Mouse (Mus musculus) neural tube, embryonic 11.5 days (tissue): ENCODE data around the gene Ddah2. TPM values are rescaled to one million over a fixed set of nuclear protein-coding genes. Genes with fewer than 3 reads are reported as not detected.

Experiments
- ATAC-seq: fragments of 200-750 bp; cut with Nextera tagmentation; 2 replicates; pipeline ENCODE4 v1.8.0; 2017; ENCODE audit warnings: moderate number of reproducible peaks, mild to moderate bottlenecking, moderate TSS enrichment, moderate library complexity; ENCODE audit not compliant: insufficient read depth, low FRiP score, low TSS enrichment
- DNase-seq: peaks from one replicate; pipeline ENCODE4 v3.0.0-alpha.2; 2015; ENCODE audit warnings: low spot score
- H3K27ac ChIP-seq: fragments of 300-500 bp; sonication (generic); 2 replicates; pipeline ENCODE4 v1.5.1; 2014; ENCODE audit warnings: low read depth, mild to moderate bottlenecking, low read length
- H3K27me3 ChIP-seq: fragments of 300-500 bp; sonication (generic); 2 replicates; pipeline ENCODE4 v1.6.1; 2014; ENCODE audit warnings: mild to moderate bottlenecking, low read length, mixed read lengths; ENCODE audit not compliant: control insufficient read depth, insufficient read depth
- H3K36me3 ChIP-seq: fragments of 300-500 bp; sonication (generic); 2 replicates; pipeline ENCODE4 v1.6.1; 2014; ENCODE audit warnings: mild to moderate bottlenecking, low read length, moderate library complexity, mixed read lengths; ENCODE audit not compliant: control insufficient read depth, insufficient read depth
- H3K4me1 ChIP-seq: fragments of 300-500 bp; sonication (generic); 2 replicates; pipeline ENCODE4 v1.6.1; 2014; ENCODE audit warnings: low read length, mixed read lengths; ENCODE audit not compliant: control insufficient read depth, insufficient read depth
- H3K4me2 ChIP-seq: fragments of 300-500 bp; sonication (generic); 2 replicates; pipeline ENCODE4 v1.6.1; 2014; ENCODE audit warnings: low read depth, mild to moderate bottlenecking, moderate library complexity
- H3K4me3 ChIP-seq: fragments of 300-500 bp; sonication (generic); 2 replicates; pipeline ENCODE4 v1.5.1; 2014; ENCODE audit warnings: low read depth, low read length
- H3K9ac ChIP-seq: fragments of 300-500 bp; sonication (generic); 2 replicates; pipeline ENCODE4 v1.6.1; 2014; ENCODE audit warnings: mild to moderate bottlenecking, low read length
- H3K9me3 ChIP-seq: fragments of 300-500 bp; sonication (generic); 2 replicates; pipeline ENCODE4 v1.6.1; 2016; ENCODE audit warnings: low read length; ENCODE audit not compliant: control insufficient read depth
- WGBS: fragments of 180-500 bp; shearing (Covaris S2); extraction: QIAGEN DNeasy Blood & Tissue Kit; methylation state at CpG from one replicate; pipeline ENCODE4 v1.1.7; 2014; 5-methylcytosine and 5-hydroxymethylcytosine counted together
- polyA plus RNA-seq: library from polyadenylated mRNA; unstranded; fragments of >200 nt; fragmentation: Nextera tagmentation; extraction: Ambion mirVana; gene quantifications from 2 replicates; pipeline ENCODE4 v1.2.1, GENCODE M21; 2014

Ddah2 gene
- polyA plus RNA-seq, 1 experiment from 2014 or later: 659 TPM

DNA sequence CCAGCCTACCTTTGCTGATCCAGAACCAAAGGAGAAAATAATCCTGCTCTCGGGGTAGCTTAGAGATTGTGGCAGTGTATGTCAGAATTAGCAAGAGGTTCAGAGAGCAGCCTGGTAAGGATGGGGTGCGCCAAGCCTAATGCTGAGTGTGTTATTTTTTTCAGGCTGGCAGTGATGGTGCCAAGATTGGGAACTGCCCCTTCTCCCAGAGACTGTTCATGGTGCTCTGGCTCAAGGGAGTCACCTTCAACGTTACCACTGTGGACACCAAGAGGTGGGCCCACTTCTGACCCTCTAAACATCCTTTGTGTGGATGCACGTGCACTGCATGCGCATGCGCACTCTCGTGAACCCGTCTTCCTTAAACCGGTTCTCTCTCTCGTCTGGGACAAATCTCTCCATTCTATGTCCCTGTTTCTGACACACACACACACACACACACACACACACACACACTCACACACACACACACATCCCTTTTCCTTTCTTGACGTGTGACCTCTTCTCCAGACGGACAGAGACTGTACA lies 6.5 kb upstream of the Ddah2 start:
- no peak for ATAC-seq
- Histone ChIP-seq H3K4me1 (peaks cover 17% of the 10 kb centered on the region), H3K9ac (peak overlapping the region; percentile 89), H3K9me3 (no peaks in the 10 kb centered on the region), H3K4me2 (peak overlapping the region; percentile 88), H3K27ac (peak overlapping the region; percentile 93), H3K36me3 (peaks cover 22% of the 10 kb centered on the region), H3K4me3 (peak overlapping the region; percentile 67), H3K27me3 (no peaks in the 10 kb centered on the region)
- peak; percentile 30 for DNase-seq
- 90% methylated on average over 12 of the region's 12 CpGs for WGBS

- H3K27ac ChIP-seq: no peak overlapping the region
- ATAC-seq (no peak), DNase-seq (no peak)
- H3K9ac ChIP-seq: no peak overlapping the region
- H3K27me3 ChIP-seq: no peaks in the 10 kb centered on the region
- peaks cover 19% of the 10 kb centered on the region for H3K4me1 ChIP-seq
- 94% methylated on average over 7 of the region's 7 CpGs for WGBS
- no peaks in the 10 kb centered on the region for H3K9me3 ChIP-seq
- H3K36me3 ChIP-seq: peaks cover 22% of the 10 kb centered on the region
- no peak overlapping the region for H3K4me3 ChIP-seq
- H3K4me2 ChIP-seq: no peak overlapping the region
Measured at GRCm38 (mm10) chr17:35055691-35056495, 2.9 kb upstream of the Ddah2 start.

GRCm38 (mm10) chr17:35057090-35057489 lies 1.7 kb upstream of the Ddah2 start:
- Histone ChIP-seq H3K9me3 (no peaks in the 10 kb centered on the region), H3K27me3 (no peaks in the 10 kb centered on the region), H3K4me2 (no peak overlapping the region), H3K9ac (no peak overlapping the region), H3K36me3 (peaks cover 24% of the 10 kb centered on the region), H3K27ac (no peak overlapping the region), H3K4me1 (peaks cover 13% of the 10 kb centered on the region), H3K4me3 (no peak overlapping the region)
- WGBS: 79% methylated on average over 3 of the region's 3 CpGs
- no peak for ATAC-seq
- DNase-seq: no peak

DNA sequence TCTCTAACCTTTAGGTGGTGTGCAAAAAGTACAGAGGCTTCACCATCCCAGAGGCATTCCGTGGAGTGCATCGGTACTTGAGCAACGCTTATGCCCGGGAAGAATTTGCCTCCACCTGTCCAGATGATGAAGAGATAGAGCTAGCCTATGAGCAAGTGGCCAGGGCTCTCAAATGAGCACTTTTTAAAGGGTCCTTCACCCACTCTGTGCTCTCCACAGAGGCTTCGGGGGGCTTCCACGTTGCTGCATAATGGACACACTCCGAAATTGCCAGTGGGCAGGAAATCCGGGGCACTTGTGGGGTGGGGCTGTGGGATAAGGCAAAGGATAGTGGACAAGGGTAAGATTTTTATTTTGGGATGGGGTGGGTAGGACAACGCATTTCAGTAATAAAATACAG lies 519 bp upstream of the Ddah2 start:
- Histone ChIP-seq H3K27ac (no peak overlapping the region), H3K4me2 (no peak overlapping the region), H3K4me1 (peaks cover 10% of the 10 kb centered on the region), H3K27me3 (no peaks in the 10 kb centered on the region), H3K9me3 (no peaks in the 10 kb centered on the region), H3K9ac (no peak overlapping the region; the same call in 1 of the 2 replicates), H3K4me3 (peak overlapping the region; percentile 60), H3K36me3 (peaks cover 19% of the 10 kb centered on the region)
- no peak for DNase-seq
- ATAC-seq: peak; percentile 2
- WGBS: 74% methylated on average over 9 of the region's 9 CpGs

- Histone ChIP-seq H3K9ac (peak overlapping the region; percentile 79), H3K9me3 (no peaks in the 10 kb centered on the region), H3K27me3 (peaks cover 10% of the 10 kb centered on the region), H3K27ac (no peak overlapping the region), H3K4me2 (peak overlapping the region; percentile 92), H3K36me3 (peaks cover 10% of the 10 kb centered on the region), H3K4me3 (peak overlapping the region; percentile 60), H3K4me1 (peaks cover 19% of the 10 kb centered on the region)
- DNase-seq (no peak), ATAC-seq (no peak)
- WGBS: 31% methylated on average over 14 of the region's 14 CpGs
Measured at GRCm38 (mm10) chr17:35060071-35060470, 1.2 kb downstream of the Ddah2 start.

DNA sequence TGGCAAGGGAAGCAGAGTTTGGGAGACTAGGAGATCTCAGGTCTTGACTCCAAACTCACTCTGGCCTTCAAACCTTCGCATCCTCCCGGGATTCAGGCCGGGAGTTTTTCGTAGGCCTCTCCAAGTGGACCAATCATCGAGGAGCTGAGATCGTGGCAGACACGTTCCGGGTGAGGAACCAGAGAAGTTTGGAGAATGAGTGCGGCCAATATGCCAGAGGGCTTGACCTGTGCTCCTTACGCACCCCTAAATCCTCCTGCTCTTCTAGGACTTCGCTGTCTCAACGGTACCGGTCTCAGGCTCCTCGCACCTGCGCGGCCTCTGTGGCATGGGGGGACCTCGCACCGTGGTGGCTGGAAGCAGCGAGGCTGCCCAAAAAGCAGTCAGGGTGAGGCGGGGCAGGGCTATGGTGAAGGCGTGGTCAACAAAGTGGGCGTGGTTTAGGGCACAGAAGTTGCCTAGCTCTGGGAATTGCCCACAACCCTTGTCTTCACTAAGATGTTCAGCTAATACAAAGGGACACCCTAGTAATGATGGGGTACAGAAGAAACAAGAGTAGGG lies 2.0 kb downstream of the Ddah2 start:
- WGBS: 60% methylated on average over 22 of the region's 22 CpGs
- no peak for DNase-seq
- Histone ChIP-seq H3K9ac (no peak overlapping the region; the same call in none of the 2 replicates), H3K4me2 (peak overlapping the region; percentile 92), H3K4me1 (peaks cover 23% of the 10 kb centered on the region), H3K27ac (no peak overlapping the region), H3K4me3 (peak overlapping the region; percentile 60), H3K9me3 (no peaks in the 10 kb centered on the region), H3K36me3 (peaks cover 7% of the 10 kb centered on the region), H3K27me3 (peaks cover 17% of the 10 kb centered on the region)
- no peak for ATAC-seq

GRCm38 (mm10) chr17:35061299-35061698 lies 2.5 kb downstream of the Ddah2 start:
- WGBS: 85% methylated on average over 8 of the region's 8 CpGs
- Histone ChIP-seq H3K27me3 (peaks cover 17% of the 10 kb centered on the region), H3K9me3 (no peaks in the 10 kb centered on the region), H3K27ac (no peak overlapping the region), H3K4me1 (peaks cover 23% of the 10 kb centered on the region), H3K4me3 (0 out of 2 replicates have a peak overlapping the region, but pooled peaks have one; percentile 60), H3K4me2 (no peak overlapping the region), H3K36me3 (peaks cover 3% of the 10 kb centered on the region), H3K9ac (no peak overlapping the region)
- no peak for ATAC-seq
- no peak for DNase-seq

GRCm38 (mm10) chr17:35063466-35063865 lies 4.6 kb downstream of the Ddah2 start:
- Histone ChIP-seq H3K36me3 (peaks cover 2% of the 10 kb centered on the region; the same call in 1 of the 2 replicates), H3K9ac (no peak overlapping the region), H3K4me1 (peaks cover 21% of the 10 kb centered on the region), H3K4me3 (no peak overlapping the region), H3K4me2 (no peak overlapping the region), H3K9me3 (no peaks in the 10 kb centered on the region), H3K27me3 (peaks cover 20% of the 10 kb centered on the region), H3K27ac (no peak overlapping the region)
- ATAC-seq (no peak), DNase-seq (no peak)
- 89% methylated on average over 3 of the region's 3 CpGs for WGBS
